Mouse (Mus musculus) induced T-regulatory cell, adult 2 months (primary cell): ENCODE results near the gene Anxa11.
A peak's percentile ranks its signal among the peaks of the same experiment; 100 is the strongest.
"Not testable (repeated sequence)": the region's sequence is repeated elsewhere in the genome, so short reads cannot be mapped to it uniquely, and the experiment has no call there.

Source experiments
- DNase-seq: peaks from one replicate; pipeline ENCODE4 v3.0.0-alpha.2; 2012; ENCODE audit warnings: low read depth

The Anxa11 gene

GRCm38 (mm10) chr14:25841991-25842687 is at the start of gene Anxa11:
TSS of gene Anxa11 (plus strand) at chr14:25842156.
- peak; percentile 95 for DNase-seq

DNA sequence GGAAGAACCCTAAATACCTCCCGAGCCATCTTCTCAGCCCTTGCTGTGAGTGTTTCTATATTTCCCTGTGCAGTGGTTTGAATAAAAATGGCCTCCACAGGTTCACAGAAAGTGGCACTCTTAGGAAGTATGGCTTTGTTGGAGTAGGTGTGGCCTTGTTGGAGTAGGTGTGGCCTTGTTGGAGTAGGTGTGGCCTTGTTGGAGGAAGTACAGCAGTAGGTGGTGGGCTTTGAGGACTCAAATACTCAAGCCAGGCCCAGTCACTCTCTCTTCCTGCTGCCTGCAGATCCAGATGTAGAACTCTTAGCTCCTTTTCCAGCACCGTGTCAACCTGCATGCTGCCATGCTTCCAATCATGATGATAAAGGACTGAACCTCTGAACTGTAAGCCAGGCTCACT is 47.6 kb upstream of the Anxa11 start:
- no peak for DNase-seq

DNA sequence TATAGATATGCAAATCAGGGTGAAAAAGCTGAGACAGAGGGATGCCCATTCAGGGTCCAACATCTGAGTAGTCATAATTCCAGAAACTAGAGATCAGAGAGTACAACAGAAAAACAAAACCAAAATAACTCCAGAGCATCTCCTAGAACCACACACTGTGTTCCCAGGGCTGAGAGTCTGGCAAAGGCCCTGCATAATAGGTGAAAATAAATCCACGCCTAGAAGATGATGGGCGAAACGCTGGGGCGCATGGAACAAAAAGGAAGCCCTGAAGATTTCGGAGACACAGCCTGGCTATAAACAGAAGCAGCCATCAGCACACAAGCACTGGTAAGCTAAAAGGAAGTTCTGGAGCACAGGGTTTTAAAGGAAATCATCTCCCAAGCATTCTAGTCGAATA is 46.9 kb upstream of the Anxa11 start:
- DNase-seq = no peak

DNA sequence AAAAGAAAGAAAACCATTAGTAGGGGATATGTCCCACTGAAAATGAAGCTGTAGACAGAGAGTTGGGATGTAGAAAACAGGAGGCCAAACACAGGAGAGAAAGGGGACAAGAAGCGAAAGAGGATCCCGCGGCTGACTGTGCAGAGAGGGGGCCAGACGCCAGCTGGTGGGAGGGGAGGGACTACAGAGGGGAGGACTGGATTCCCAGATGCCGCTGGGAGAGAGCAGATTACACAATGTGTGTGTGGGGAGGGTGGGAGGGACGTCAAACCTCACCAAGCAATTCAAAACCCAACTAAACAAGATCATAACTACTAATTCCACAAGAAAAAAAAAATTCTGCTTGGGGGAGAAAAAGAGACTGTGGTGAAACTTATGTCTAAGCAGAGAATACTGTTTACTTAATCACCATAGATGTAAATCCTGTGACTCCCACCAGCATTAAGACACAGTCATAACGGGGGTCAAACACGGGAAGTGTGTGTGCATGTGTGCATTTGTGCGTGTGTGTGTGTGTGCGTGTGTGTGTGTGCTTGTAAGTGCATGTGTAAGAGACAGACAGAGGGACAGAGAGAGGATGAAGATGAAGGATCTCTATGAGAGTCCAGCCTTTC is 46.3 kb upstream of the Anxa11 start:
- no peak for DNase-seq

DNA sequence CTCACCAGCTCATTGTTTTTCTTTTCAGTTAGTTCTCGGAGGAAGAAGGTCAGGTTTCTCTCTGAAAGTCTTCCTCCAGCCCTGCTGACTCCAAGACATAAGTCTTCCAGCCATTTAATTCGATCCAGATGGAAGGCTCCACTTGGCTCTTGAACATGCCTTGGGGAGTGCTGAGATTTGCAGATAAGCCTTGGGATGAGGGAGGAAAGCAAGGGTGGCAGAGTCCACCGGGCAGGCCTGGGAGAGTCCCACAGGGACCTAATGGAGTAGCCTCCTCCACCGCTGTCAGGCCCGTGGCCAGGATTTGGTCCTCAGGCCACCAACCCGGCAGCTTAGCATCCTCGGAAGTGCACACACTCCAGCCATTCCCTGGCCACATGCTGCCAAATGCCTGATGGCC is 45.3 kb upstream of the Anxa11 start:
- no peak for DNase-seq

- DNase-seq = peak; percentile 79
These were observed 41.6 kb upstream of the Anxa11 start for GRCm38 (mm10) chr14:25800166-25800960.

- DNase-seq = no peak
These were observed 39.4 kb upstream of the Anxa11 start for GRCm38 (mm10) chr14:25802511-25802910.

DNA sequence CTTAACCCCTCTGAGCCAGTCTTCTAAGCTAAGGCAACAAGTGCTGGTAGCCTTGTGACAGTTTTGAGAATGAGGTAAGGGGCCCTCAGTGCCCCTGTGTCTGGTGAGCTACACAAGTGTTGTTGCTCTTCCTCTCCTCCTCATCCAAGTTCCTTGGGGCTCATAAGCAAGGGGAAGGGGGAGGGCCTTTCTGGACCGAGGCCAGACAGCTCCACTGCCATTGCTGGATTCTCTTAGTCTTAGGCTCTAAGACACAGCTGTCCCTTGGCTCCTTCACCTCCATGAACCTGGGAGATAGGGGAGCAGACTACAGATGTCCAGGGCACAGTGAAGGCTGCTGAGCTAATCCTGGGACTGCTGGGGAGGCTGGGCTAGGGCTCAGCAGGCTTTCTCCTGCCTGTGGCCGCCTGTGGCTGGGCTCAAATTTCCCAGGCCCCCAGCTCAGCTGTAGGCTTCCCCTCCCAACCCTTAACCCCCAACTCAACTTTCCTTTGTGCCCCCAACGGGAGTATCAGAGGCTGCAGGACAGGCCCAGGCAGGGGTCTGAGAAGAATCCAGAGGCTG is 38.6 kb upstream of the Anxa11 start:
- DNase-seq = no peak

DNA sequence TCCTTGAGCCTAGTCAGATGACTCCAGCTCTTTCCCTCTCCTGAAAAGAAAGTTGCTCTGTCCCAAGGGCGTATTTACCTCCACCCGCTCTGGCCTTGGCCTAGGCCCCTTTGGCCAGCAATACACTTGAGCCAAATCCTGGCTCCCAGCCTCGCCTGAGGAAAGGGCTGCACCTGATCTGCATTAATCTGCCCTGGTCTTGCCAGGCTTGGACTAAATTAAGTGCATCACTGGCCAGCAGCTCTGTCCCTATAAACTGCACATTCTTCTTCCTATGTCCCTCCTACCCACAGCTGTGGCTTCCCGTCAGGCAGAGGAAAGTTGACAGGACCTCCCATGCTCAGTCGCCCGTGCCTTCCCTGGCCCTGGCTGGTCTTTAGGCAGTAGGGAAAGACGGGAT is 36.1 kb upstream of the Anxa11 start:
- no peak for DNase-seq

GRCm38 (mm10) chr14:25806561-25806960 is 35.4 kb upstream of the Anxa11 start:
- DNase-seq = no peak

DNA sequence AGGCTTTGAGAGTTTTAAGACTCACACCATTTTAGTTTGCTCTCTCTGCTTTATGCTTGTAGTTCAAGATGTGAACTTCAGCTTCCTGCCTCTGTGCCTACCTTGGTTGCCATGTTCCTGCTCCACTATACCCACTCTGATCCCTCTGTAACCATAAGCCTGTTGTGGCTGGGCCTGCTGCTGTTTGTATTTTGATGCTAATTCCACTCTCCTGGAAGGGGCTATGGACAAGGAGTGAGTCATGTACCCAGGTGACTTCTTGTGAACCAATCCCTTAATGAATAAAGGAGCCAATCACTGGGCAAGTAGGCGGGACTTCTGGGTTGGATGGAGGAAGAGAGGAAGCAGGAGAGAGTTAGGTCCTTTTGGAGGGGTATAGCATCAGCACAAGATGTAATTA is 30.9 kb upstream of the Anxa11 start:
- not testable (repeated sequence) for DNase-seq

GRCm38 (mm10) chr14:25814140-25814539 is 27.8 kb upstream of the Anxa11 start:
- DNase-seq = no peak

DNA sequence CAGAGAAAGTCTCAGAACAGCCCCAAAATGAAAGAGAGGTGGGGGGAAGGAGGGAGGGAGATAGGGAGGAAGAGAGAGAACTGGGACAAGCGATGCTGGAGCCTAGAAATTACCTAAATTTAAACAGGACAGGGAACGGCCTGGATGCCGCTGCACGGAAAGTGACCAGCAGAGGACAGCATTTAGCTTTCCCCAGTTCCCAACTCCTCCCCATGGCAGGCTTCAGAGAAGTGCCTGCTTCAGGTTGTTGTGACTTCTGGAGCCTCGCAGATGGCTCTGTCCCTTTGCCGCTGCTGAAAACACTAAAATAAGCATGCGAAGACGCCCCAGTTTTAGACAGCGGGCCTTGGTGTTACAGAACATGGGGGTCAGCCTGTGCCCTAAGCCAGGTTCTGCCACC is 25.5 kb upstream of the Anxa11 start:
- peak; percentile 69 for DNase-seq

- DNase-seq = no peak
These were observed 19.4 kb upstream of the Anxa11 start for GRCm38 (mm10) chr14:25822584-25822983.

DNA sequence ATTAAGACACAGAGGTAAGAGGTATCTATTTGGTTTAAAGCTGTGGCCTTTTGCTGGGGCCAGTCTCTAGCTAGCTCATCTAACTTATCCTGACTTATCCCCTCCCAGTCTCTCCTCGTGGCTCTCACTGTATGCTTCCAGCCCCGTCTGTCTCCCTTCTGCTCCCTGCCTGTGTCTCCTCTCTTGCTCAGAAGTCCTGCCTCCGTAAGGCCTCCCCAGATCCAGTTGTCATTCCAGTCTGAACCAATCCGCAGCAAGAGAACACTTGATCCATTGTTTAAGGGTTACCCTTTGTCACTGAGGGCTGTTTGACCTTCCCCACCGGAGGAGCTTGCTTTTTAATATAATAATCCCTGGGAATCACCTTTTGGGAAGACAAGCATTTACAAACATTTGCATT is 17.0 kb upstream of the Anxa11 start:
- DNase-seq = no peak

DNA sequence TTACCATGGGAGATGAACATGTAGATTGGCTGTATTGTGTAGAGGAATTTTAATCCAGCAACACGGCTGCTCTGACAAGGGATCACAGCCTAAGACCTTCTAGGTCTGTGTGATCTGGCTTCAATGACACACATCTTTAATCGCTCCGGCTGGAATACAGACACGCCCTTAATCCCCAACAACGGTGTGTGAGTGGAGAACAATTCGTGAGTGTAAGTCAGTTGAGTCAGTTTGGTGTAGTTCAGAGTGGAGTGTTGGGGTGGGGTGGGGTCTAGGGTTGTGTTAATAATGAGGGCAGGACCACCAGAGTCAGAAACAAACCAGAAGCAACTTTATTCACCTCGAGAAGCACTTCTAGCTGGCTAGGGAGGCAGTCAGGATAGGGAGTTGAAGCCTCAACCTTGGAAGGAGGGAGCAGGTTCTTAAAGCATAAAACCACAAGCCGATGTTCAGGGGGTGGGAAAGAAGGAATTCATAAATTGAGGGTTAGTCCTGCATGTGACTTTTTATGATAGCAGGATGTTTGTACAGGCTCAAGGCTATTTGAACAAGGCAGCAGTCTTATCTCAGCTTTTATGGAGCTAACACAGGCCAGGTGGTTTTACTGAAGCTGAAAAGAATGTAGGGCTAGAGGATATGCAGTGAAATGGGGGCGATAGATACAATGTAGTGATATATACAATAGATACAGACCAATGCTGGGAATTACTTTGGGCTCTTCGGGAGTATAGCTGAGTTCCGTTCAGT is 15.9 kb upstream of the Anxa11 start:
- DNase-seq = no peak

DNA sequence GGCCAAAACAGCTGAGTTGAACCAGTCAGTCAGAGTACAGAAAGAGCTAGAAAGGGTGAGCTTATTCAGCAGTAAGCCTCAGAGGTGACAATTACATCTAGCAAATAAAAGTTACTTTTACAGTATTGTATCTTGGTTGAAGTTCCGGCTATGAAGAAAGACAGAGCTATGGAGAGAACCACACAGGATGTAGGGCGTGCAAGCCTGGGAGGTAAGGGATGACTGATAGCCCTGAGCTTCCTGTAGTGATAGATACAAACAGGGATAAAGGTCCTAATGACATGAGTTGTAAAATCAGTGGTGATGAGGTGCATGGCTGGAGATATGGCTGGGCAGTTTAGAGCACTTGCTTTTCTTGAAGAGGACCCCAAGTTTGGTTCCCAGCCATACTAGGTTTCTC is 15.1 kb upstream of the Anxa11 start:
- DNase-seq = no peak

DNA sequence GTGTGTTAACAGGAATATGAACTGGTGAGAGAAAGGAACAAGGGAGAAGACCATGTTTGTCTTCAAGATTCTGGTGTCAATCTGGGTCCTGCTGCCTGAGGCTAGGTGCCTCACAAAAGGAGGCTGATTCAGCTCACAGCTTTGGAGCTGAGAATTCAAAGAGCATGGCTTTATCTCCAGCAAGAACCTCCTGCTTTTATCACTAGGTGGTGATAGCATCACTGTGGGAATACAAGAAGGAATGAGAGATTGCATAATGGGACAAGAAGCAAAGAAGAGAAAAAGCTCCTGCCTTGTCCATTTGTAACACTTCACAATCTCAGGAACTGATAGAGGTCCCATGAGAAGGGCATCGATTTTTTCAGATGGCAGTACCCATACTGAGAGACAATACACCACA is 10.6 kb upstream of the Anxa11 start:
- no peak for DNase-seq

DNA sequence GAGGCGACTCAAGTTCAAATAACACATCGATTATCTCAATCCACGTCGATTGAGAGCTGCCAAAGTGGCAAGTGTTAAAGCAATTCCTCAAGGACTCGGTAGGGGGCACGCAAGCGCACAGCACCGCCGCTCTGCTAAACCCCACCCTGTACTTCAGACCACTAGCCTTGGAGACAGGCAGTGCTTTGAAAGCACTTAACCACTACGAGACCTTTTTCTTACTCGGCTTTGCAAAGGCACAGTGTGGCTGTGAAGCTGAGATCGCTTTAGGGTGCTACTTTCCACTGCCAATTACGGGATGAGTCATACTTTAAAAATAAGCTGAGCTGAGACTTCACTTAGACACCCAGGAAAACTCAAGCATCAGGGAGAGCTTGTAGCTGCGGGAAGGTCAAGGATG is 9.7 kb upstream of the Anxa11 start:
- DNase-seq = peak; percentile 83

GRCm38 (mm10) chr14:25838411-25838810 is 3.5 kb upstream of the Anxa11 start:
- no peak for DNase-seq

DNA sequence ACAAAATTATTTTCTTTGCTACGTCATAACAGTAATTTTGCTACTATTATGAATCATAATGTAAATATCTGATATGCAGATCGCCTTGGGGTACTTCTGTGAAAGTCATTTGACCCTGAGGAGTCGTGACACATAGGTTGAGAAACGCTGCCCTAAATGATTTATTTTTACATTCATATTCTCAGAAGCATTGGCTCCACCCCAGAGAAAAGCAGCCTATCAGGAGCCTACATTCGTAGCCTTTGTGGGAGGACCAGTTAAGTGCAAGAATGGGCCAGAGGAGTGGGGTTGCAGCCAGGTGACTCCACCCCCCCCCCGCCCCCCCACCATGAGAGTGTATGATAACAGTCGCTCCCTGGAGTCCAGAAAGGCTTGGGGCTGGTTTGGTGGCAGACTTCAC is 2.2 kb upstream of the Anxa11 start:
- peak; percentile 67 for DNase-seq

DNA sequence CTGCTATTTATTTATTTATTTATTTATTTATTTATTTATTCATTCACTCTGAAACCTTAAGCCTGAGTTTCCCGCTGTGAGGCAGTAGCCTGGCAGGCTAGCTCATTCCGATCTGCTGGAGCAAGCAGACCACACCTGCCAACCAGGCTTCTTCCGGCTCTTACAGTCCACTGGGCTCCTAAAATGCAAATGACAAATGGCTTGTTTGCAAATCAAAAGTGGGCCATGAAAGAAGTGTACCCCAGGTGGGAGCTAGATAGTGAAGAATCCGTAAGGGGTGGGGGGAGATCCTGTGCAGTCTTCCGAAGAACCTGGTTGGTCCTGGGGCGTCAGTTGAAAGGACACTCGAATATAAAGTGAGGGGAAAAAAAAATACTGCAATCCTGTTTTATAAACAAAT is 995 bp upstream of the Anxa11 start:
- no peak for DNase-seq
